Mouse (Mus musculus): ENCODE measurements around the gene Trub2. TPM values are rescaled to one million over a fixed set of nuclear protein-coding genes. Genes with fewer than 3 reads are reported as not detected.

Trub2 gene
- 22.4 and 25.9 TPM in 2 replicates for polyA plus RNA-seq (2015; fragmentation: Nextera tagmentation; extraction: Ambion mirVana)

GRCm38 (mm10) chr2:29787937-29788681, at the start of gene Trub2:
Gene Trub2 (minus strand): TSS chr2:29788502.

GRCm38 (mm10) chr2:29820025-29820817, 31.9 kb upstream of the Trub2 start, which contains the start of gene Urm1:
Gene Urm1 (plus strand): TSS chr2:29820075.

GRCm38 (mm10) chr2:29802075-29802826, 13.9 kb upstream of the Trub2 start, which contains the start of gene Slc27a4:
Gene Slc27a4 (plus strand): TSS chr2:29802634.

GRCm38 (mm10) chr2:29787104-29787917, 991 bp downstream of the Trub2 start, which contains the start of gene Coq4:
Gene Coq4 (plus strand): TSS chr2:29787493.

GRCm38 (mm10) chr2:29751497-29751896, 36.8 kb downstream of the Trub2 start, which contains the start of gene Gm13420:
Gene Gm13420 (minus strand): TSS chr2:29751685.

Other genes with a start within 250 kb of the Trub2 start
- 8.9 TPM in 2 replicates for gene Rapgef1, start 168.8 kb downstream of the Trub2 start, polyA plus RNA-seq (2015; fragmentation: Nextera tagmentation; extraction: Ambion mirVana)
- not detected in 2 replicates for gene Gm13420, start 36.8 kb downstream of the Trub2 start, polyA plus RNA-seq (2015; fragmentation: Nextera tagmentation; extraction: Ambion mirVana)
- gene Gm13547, start 29.2 kb downstream of the Trub2 start, polyA plus RNA-seq (2015; fragmentation: Nextera tagmentation; extraction: Ambion mirVana) = 0.33 TPM in 1 of 2 replicates, not detected in the other
- gene Coq4, start 1.0 kb downstream of the Trub2 start, polyA plus RNA-seq (2015; fragmentation: Nextera tagmentation; extraction: Ambion mirVana) = 10.9 and 22.2 TPM in 2 replicates
- gene Slc27a4, start 14.1 kb upstream of the Trub2 start, polyA plus RNA-seq (2015; fragmentation: Nextera tagmentation; extraction: Ambion mirVana) = 16.8 and 18.2 TPM in 2 replicates
- gene Urm1, start 31.6 kb upstream of the Trub2 start, polyA plus RNA-seq (2015; fragmentation: Nextera tagmentation; extraction: Ambion mirVana) = 23.6 and 27.8 TPM in 2 replicates
- 25.0 and 27.7 TPM in 2 replicates for gene Cercam, start 80.7 kb upstream of the Trub2 start, polyA plus RNA-seq (2015; fragmentation: Nextera tagmentation; extraction: Ambion mirVana)
- gene Odf2, start 100.7 kb upstream of the Trub2 start, polyA plus RNA-seq (2015; fragmentation: Nextera tagmentation; extraction: Ambion mirVana) = 22.2 and 35.4 TPM in 2 replicates
- gene Gle1, start 146.9 kb upstream of the Trub2 start, polyA plus RNA-seq (2015; fragmentation: Nextera tagmentation; extraction: Ambion mirVana) = 26.8 and 35.8 TPM in 2 replicates
- gene Sptan1, start 177.1 kb upstream of the Trub2 start, polyA plus RNA-seq (2015; fragmentation: Nextera tagmentation; extraction: Ambion mirVana) = 50.5 and 78.8 TPM in 2 replicates

All from adrenal gland, postnatal 0 days (tissue).